Mouse (Mus musculus) forelimb bud, embryonic 11.5 days (tissue): ENCODE data around the gene Nagk.
A peak's percentile ranks its signal among the peaks of the same experiment; 100 is the strongest.
"Not testable (repeated sequence)": the region's sequence is repeated elsewhere in the genome, so short reads cannot be mapped to it uniquely, and the experiment has no call there.

Experiments used
- DNase-seq: peaks from one replicate; pipeline ENCODE4 v3.0.0-alpha.2; 2012; ENCODE audit warnings: low read depth, low spot score

The Nagk gene

DNA sequence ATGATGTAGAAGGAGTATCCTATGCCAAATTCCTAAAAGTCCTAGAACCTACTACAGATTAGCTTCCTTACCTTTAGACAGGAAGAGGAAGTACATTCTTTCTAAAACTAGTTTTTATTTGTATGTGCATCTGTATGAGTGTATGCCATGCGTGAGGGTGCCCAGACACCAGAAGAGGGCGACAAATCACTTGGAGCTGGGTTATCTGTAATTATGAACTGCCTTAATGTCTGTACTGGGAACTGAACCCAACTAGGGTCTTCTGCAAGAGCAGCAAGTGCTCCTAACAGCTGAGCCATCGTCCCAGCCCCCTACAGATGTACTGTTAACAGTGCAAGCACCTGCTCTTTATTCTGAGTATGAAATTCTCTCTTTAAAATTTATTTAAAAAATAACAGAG is 21.0 kb downstream of the Nagk start:
- DNase-seq: no peak

DNA sequence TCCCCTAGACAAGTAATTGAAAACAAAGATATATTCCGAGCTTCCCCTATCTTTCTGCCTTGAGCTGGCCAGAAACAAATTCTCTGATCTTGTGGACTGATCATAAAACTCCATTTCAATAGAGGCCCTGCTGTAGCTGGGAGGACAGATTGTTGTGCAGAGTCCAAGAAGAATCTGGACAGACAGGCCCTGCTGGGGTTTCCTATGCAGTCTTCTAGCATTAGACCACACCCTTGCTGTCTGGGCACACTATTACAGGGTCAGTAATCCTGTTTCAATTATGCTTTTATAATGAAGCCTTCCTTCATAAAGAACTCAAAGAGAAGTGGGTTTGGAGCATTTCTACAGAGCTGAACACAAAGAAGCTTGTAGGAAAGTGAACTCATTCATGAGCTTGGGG is 24.2 kb downstream of the Nagk start:
- no peak for DNase-seq

DNA sequence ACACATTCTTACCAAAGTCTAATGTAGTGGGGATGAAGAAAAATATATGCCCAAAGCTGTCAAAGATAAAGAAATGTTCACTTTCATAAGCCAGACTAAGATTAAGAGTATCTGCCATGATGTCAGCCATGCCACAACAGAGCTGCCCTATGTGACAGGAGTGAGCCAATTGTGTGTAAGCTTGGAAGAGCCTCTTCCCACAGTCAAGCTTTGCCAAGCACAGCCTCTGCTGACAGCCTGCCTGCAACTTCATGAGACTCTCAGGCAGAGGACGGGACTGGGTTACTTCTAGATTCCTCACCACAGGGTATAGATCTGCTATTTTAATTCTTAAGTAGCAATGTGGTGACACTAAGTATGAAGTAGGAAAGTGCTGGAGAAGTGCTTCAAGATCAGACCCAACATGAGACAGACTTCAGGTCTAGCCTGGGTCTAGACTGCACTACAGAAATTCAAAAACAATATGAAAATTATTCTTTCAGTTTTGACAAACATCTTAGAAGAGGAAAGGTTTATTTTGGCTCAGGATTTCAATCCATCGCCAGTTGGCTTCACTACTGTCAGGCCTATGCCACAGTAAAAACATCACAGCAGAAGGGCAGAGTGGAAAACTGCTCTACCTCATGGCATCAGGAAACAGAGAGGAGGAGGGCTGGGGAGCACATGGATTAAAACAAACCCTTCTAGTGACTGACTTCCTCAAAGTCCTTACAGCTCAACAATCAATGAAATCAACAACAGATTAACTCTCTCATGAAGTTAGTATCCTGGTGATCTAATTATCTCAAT is 26.1 kb downstream of the Nagk start:
- no peak for DNase-seq

DNA sequence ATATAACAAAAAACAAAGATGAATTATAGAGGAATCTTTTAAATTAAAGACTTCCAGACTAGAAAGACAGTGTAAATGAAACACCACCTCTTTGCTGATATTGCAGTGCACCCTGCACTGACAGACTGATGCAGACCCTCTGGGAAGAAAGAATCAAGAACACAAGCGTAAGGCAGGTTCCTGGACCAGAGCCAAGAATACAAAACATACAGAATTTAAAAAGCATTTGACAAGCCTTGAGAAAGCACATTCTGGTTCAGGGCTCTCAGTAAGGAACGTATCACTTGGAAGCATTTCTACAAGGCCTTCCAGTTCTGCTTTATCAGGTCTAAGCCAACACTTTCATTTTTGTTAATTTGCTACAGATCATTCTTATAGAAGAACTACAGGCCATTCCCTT is 27.1 kb downstream of the Nagk start:
- no peak for DNase-seq

DNA sequence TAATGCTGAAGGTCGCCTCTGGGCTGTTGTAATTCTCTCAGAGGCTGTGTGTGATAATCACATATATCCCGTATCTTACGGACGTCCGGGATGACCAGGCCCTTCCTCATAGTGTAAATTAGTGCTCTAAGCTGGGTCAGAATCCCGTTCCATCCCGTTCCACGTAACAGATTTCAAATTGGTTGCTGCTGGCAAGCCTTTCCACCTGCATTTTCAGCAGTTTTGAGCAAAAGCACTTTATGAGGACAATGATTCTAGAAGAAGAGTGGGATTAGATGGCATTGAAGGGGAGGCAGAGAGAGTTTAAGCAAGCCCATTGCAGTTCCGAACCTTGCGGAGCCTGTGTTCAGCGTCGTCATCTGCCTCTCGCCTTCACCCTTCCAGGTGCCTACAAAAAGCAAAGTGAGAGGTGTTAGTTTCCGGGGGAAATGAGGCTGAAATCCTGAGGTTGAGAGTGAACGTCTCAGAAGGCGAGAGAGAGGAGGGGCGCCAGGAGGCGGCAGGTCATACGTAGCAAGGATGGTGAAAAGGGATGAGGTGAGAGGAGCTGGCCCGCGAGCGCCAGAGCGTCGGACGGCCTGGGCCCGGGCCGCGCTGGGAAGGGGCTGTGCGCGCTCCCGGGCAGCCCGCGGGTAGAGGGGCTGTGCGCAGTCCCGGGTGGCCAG is 36.3 kb downstream of the Nagk start:
- DNase-seq: peak; percentile 52

DNA sequence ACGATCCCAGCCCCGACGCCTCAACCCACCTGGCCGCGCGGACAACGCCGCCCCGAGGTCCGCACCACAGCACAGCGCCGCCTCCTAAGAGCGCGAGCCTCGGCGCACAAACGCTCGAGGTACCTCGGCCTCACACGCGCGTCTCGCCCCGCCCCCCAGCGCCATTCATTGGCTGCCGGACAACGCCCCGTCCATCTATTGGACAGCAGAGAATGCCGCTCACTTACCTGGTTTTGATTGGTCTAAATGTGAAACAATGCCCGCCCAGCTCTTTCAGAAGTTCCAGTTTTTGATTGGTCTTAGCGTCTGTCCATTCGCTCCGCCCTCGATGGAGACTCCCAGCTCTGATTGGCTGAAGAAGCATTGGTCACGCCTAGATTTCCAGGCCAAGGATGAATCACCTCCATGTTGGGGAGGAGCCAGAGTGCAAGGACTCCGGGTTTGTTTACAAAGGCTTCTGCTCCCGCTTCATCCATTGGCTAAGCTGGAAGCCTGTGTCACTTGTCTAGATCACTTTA is 36.9 kb downstream of the Nagk start, which contains the start of gene Paip2b:
Gene Paip2b, minus strand, starts transcription at position 136 of the 518 bp plus-strand sequence.
- DNase-seq: peak; percentile 100

DNA sequence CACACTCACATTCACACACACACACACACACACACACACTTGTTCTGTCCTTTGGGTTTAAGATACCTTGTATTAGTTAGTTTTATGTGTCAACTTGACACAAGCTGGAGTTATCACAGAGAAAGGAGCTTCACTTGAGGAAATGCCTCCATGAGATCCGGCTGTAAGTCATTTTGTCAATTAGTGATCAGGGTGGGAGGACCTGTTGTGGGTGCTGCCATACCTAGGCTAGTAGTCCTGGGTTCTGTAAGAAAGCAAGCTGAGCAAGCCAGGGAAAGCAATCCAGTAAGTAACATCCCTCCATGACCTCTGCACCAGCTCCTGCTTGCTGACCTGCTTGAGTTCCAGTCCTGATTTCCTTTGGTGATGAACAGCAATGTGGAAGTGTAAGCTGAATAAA is 37.6 kb downstream of the Nagk start:
- not testable (repeated sequence) for DNase-seq

DNA sequence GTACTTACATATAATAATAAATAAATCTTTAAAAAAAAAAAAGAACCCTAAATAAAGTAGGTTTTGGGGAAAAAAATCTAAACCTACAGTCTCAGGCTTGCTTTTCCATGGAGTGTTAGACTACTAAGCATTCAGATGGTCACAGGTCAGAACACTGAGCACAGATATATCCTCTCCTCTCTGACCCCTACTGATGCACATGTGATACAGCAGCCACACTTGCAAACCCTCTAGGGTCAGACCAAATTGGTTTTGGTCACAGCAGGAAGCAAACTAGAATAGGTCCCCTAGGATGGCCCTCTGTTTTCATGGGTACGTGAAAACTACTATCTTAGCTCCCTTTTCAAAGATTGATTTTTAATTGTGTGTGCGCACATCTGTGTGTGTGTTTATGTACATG is 42.0 kb downstream of the Nagk start:
- no peak for DNase-seq

DNA sequence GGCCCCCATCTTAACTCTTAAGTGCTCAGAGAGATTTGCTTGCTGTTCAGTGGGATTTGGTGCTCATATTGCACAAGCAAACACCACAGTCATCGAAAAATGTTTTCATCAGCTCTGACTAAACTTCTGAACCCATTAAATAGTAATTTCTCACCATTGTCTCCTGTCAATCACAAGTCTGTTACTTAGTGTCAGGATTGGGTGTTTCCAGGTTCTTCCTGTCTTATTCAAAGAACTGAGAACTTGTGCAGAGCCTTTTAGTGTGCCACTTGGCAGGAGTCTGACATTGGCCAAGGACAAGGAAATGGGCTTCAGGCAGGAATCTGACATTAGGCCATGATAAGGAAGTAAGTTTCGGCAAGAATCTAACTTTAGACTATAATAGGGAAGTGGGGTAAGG is 43.3 kb downstream of the Nagk start:
- no peak for DNase-seq

DNA sequence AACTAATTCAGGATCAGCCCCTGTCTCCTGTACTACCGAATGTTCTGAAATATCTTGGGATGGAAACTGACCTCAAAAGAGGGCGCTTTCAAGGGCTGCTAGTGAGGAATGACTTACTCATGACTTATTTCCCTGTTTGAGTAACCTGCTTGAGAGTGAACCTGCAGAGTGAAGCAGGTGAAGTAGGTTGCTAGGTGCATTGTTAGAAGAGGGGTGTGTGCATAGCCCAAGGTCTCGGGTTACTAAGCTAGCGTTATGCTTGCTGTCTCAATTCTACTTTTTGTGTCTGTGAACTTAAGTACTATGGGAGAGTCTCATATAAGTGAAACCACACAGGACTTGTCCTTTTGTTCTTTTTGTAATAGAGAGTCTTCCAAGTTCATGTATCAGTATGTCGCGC is 45.3 kb downstream of the Nagk start:
- no peak for DNase-seq

DNA sequence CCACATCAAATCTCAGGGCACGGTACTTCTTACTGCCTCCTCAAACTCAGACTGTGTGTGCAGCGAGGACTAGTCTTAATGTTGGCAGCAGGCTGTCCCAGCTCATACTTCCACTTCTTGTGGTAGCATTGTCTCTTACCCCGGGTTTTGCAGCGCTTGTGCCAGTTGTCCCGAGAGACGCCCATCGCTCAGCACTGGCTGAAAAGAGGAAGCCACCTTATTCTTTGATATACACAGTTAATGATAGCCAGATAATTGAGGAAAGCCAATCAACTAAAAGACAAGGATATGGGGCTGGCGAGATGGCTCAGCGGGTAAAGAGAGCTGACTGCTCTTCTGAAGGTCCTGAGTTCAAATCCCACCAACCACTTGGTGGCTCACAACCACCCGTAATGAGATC is 50.1 kb downstream of the Nagk start:
- no peak for DNase-seq

DNA sequence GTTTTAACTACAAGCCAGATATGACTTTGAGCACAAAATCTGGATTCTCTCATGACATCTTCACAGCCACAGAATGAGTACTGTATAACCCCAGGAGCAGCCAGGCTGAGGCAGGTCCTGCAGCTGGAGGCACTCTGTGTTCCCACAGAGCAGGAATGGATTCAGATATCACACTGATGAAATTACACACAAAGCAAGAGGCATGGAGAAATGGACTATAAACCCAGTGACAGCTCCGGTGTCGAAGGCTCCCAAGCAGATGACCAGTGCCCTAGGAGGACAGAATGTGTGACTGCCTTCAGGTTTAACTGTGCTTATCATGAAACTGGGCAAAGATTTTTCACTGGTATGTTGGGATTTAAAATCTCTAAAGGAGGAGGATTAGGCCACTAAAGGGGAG is 51.4 kb downstream of the Nagk start:
- DNase-seq: no peak

DNA sequence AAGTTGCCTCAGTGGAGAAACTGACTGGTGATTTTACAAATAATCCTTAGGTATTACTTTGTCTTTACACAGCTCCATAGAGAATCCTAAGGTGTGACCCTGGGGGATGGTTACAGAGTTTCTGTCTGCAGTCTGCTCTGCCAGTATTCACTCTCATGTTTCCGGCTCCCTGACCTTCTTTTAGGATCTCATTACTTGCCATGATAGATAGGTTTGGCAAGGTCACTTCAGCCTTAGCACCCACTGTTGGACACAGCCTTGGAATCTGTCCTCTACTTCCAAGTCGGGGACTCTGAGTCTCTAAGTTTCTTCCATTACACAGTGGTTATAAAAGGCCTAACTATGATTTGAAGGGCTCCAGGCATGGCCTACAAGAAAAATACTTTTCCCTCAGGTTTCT is 54.7 kb downstream of the Nagk start:
- DNase-seq: no peak
